Mouse (Mus musculus) forelimb bud, embryonic 11.5 days (tissue): Measurements from ENCODE around the gene Fermt3.
"Not testable (repeated sequence)": the region's sequence is repeated elsewhere in the genome, so short reads cannot be mapped to it uniquely, and the experiment has no call there.

Experiments used
- DNase-seq: peaks from one replicate; pipeline ENCODE4 v3.0.0-alpha.2; 2012; ENCODE audit warnings: low read depth, low spot score

The Fermt3 gene

GRCm38 (mm10) chr19:7019191-7019590 lies at the start of gene Fermt3:
TSS of gene Fermt3 (minus strand) at chr19:7019469.
- DNase-seq, result no peak

GRCm38 (mm10) chr19:7068136-7068535 lies 48.9 kb upstream of the Fermt3 start:
- peak; percentile 90 for DNase-seq

GRCm38 (mm10) chr19:7067344-7068050 lies 48.2 kb upstream of the Fermt3 start:
- no peak for DNase-seq

GRCm38 (mm10) chr19:7066828-7067342 lies 47.6 kb upstream of the Fermt3 start:
- no peak for DNase-seq

GRCm38 (mm10) chr19:7066034-7066827 lies 47.0 kb upstream of the Fermt3 start:
- DNase-seq, result no peak

- DNase-seq, result peak; percentile 90
These were observed 45.3 kb upstream of the Fermt3 start for GRCm38 (mm10) chr19:7064571-7064970.

GRCm38 (mm10) chr19:7062916-7063315 lies 43.6 kb upstream of the Fermt3 start:
- DNase-seq, result no peak

- no peak for DNase-seq
These were observed 42.8 kb upstream of the Fermt3 start for GRCm38 (mm10) chr19:7062110-7062509.

GRCm38 (mm10) chr19:7058541-7058940 lies 39.3 kb upstream of the Fermt3 start:
- DNase-seq, result no peak

GRCm38 (mm10) chr19:7057722-7058207 lies 38.5 kb upstream of the Fermt3 start:
- peak; percentile 83 for DNase-seq

GRCm38 (mm10) chr19:7057126-7057721 lies 38.0 kb upstream of the Fermt3 start:
- DNase-seq, result no peak

GRCm38 (mm10) chr19:7056248-7057087 lies 37.2 kb upstream of the Fermt3 start, which contains the start of gene Macrod1:
TSS of gene Macrod1 (plus strand) at chr19:7056810.
- peak; percentile 57 for DNase-seq

GRCm38 (mm10) chr19:7055173-7055572 lies 35.9 kb upstream of the Fermt3 start:
- DNase-seq, result no peak

- no peak for DNase-seq
These were observed 35.5 kb upstream of the Fermt3 start for GRCm38 (mm10) chr19:7054772-7055171.

- DNase-seq, result not testable (repeated sequence)
These were observed 34.1 kb upstream of the Fermt3 start for GRCm38 (mm10) chr19:7053382-7053781.

GRCm38 (mm10) chr19:7044706-7045105 lies 25.4 kb upstream of the Fermt3 start:
- DNase-seq, result no peak

GRCm38 (mm10) chr19:7044279-7044678 lies 25.0 kb upstream of the Fermt3 start:
- no peak for DNase-seq

- no peak for DNase-seq
These were observed 21.9 kb upstream of the Fermt3 start for GRCm38 (mm10) chr19:7041171-7041570.

- no peak for DNase-seq
These were observed 21.4 kb upstream of the Fermt3 start for GRCm38 (mm10) chr19:7040637-7041130.

- peak; percentile 100 for DNase-seq
These were observed 20.8 kb upstream of the Fermt3 start, which contains the start of gene Stip1 for GRCm38 (mm10) chr19:7039841-7040636. TSS of gene Stip1 (minus strand) at chr19:7039967.
